Comparison of ENCODE assay signal across 10 mouse cellular contexts in the genomic region with DNA sequence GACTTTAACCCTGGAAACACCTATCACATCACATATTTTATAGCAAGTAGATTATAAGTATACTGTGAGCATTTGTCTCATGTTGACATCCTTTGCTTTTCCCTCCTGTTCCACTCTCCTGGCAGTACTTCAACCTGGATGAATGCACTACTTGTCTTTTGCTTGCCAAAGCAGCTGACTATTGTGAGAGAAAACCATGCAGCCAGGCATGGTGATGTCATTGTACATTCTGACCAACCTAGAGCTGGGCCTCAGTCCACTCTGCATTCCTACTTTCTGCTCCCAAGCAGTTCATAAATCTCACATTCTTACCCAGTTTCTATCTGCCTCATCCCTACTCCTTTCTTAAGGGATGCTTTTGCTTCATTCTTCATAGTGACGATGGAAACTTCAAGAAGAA.
DNase-seq lines count a peak whose midpoint lies in the region; ATAC-seq and TF ChIP-seq lines count a peak whose summit lies in the region.
"Had no signal": no experiment of that assay in that cellular context is flagged by ENCODE, and none has a peak within 500 bp of the region (broad histone marks: within the 10 kb centered on the region; RNA-seq: fewer than 3 reads in every experiment).

No protein-coding gene starts in this region.

- H3K27me3 ChIP-seq in intestine, embryonic 15.5 days (replicated peaks): no peaks in the 10 kb centered on the region
- no peaks in the 10 kb centered on the region for H3K27me3 ChIP-seq in intestine, embryonic 16.5 days (replicated peaks; ENCODE audit: control insufficient read depth, insufficient read depth, low read length)
- no peaks in the 10 kb centered on the region for H3K27me3 ChIP-seq in heart, postnatal 0 days (ENCODE audit: control insufficient read depth, insufficient read depth, low read length)

- no peak for TF ChIP-seq CTCF in heart, postnatal 0 days (IDR thresholded peaks at IDR 0.05; ENCODE audit: low read depth)

- no peaks in the 10 kb centered on the region for H3K9me3 ChIP-seq in intestine, embryonic 15.5 days
- no peaks in the 10 kb centered on the region for H3K9me3 ChIP-seq in intestine, embryonic 16.5 days (ENCODE audit: control insufficient read depth, low read length)
- H3K9me3 ChIP-seq in heart, postnatal 0 days (replicated peaks; ENCODE audit: control insufficient read depth, low read length): no peaks in the 10 kb centered on the region

- no peak overlapping the region for H3K9ac ChIP-seq in intestine, embryonic 15.5 days
- H3K9ac ChIP-seq in intestine, embryonic 16.5 days (ENCODE audit: low read depth, low read length): no peak overlapping the region
- H3K9ac ChIP-seq in heart, postnatal 0 days (replicated peaks; ENCODE audit: low read depth, low read length): no peak overlapping the region

- H3K4me3 ChIP-seq in intestine, embryonic 15.5 days (replicated peaks): no peak overlapping the region
- H3K4me3 ChIP-seq in intestine, embryonic 16.5 days (ENCODE audit: low read length): no peak overlapping the region
- no peak overlapping the region for H3K4me3 ChIP-seq in heart, postnatal 0 days (ENCODE audit: low read depth, low read length)

- 80% methylated on average over 1 of the region's 1 CpGs for WGBS in intestine, embryonic 15.5 days
- 87% methylated on average over 1 of the region's 1 CpGs for WGBS in intestine, embryonic 16.5 days
- 71% methylated on average over 1 of the region's 1 CpGs for WGBS in heart, postnatal 0 days

- H3K4me1 ChIP-seq in intestine, embryonic 15.5 days (replicated peaks): no peaks in the 10 kb centered on the region
- H3K4me1 ChIP-seq in intestine, embryonic 16.5 days (ENCODE audit: control insufficient read depth, insufficient read depth, low read length): peaks cover 6% of the 10 kb centered on the region; the same call in 1 of the 2 replicates
- peaks cover 11% of the 10 kb centered on the region; the same call in 1 of the 2 replicates for H3K4me1 ChIP-seq in heart, postnatal 0 days (ENCODE audit: control insufficient read depth, insufficient read depth)

- ATAC-seq in CD4-positive, CD25-positive, alpha-beta regulatory T cell, adult 4 months: no peak
- ATAC-seq in intestine, embryonic 15.5 days: 0 out of 2 replicates have a peak, but pooled peaks have one; percentile 28
- no peak for ATAC-seq in intestine, embryonic 16.5 days
- peak; percentile 42 for ATAC-seq in heart, postnatal 0 days (ENCODE audit: insufficient read depth, low read depth)
- no peak for ATAC-seq in megakaryocyte progenitor cell, adult 5-6 weeks (replicated peaks; ENCODE audit: poor library complexity)

- H3K36me3 ChIP-seq in intestine, embryonic 15.5 days: no peaks in the 10 kb centered on the region
- no peaks in the 10 kb centered on the region for H3K36me3 ChIP-seq in intestine, embryonic 16.5 days (ENCODE audit: control insufficient read depth, insufficient read depth, low read length)
- no peaks in the 10 kb centered on the region for H3K36me3 ChIP-seq in heart, postnatal 0 days (replicated peaks; ENCODE audit: control insufficient read depth, insufficient read depth, low read length)

- TF ChIP-seq EP300 in heart, postnatal 0 days (IDR thresholded peaks at IDR 0.05; ENCODE audit: low read depth): no peak

- H3K4me2 ChIP-seq in intestine, embryonic 15.5 days (replicated peaks): no peak overlapping the region
- H3K4me2 ChIP-seq in intestine, embryonic 16.5 days (ENCODE audit: low read depth, low read length): no peak overlapping the region
- no peak overlapping the region for H3K4me2 ChIP-seq in heart, postnatal 0 days (ENCODE audit: low read depth, low read length)

- DNase-seq in CD4-positive, CD25-positive, alpha-beta regulatory T cell, adult 2 months (ENCODE audit: low read depth, low spot score): peak; percentile 14
- peak; percentile 27 for DNase-seq in cerebellum, adult 11 months
- DNase-seq in heart, postnatal 0 days (ENCODE audit: low spot score): peak; percentile 47
- DNase-seq in liver: no peak
- DNase-seq: kidney, adult 2 months had no signal

- no peak overlapping the region for H3K27ac ChIP-seq in intestine, embryonic 15.5 days
- H3K27ac ChIP-seq in intestine, embryonic 16.5 days (ENCODE audit: low read length): no peak overlapping the region
- peak overlapping the region; percentile 12; the same call in 1 of the 2 replicates for H3K27ac ChIP-seq in heart, postnatal 0 days (ENCODE audit: low read depth)
- H3K27ac ChIP-seq: macrophage had no signal

Comparison
In these comparisons a context has a peak if more than half of its experiments do, and no peak if none do; other contexts are left out.
1. ATAC-seq: peak in intestine, embryonic 15.5 days (single experiment) and heart, postnatal 0 days (single experiment); none in CD4-positive, CD25-positive, alpha-beta regulatory T cell, adult 4 months (single experiment), intestine, embryonic 16.5 days (single experiment) and megakaryocyte progenitor cell, adult 5-6 weeks (single experiment).